8 mouse cellular contexts compared by ENCODE assay signal in the genomic region with DNA sequence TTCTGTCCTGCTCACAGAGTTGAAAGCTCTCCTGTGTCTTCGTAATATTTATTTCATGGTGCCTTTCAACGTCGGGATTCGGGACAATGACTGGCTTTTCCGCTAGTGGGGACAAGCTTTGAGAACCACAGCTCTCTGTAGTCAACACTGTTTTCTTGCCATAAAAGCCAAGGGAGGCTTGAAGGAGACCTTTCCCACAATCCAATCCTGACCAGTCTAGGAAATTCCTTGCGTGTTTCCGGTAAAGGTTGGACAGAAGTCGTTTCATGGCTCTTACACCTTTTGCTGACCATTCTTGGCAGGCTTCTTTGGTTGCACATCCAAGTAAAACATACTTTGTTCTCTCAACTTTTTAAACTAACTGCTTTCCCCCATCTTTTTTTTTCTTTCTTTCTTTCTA.
A peak's percentile ranks its signal among the peaks of the same experiment; 100 is the strongest.
DNase-seq lines count a peak whose midpoint lies in the region; ATAC-seq and TF ChIP-seq lines count a peak whose summit lies in the region.

No protein-coding gene starts in this region.

- no peaks in the 10 kb centered on the region for H3K9me3 ChIP-seq in E14TG2a.4 (ENCODE audit: low read length)
- no peaks in the 10 kb centered on the region for H3K9me3 ChIP-seq in hindbrain, embryonic 10.5 days
- no peaks in the 10 kb centered on the region for H3K9me3 ChIP-seq in liver, embryonic 15.5 days (replicated peaks)

- no peaks in the 10 kb centered on the region for H3K27me3 ChIP-seq in E14TG2a.4 (ENCODE audit: insufficient read depth, low read length)
- H3K27me3 ChIP-seq in hindbrain, embryonic 10.5 days (ENCODE audit: insufficient read depth, poor library complexity, severe bottlenecking), result peaks cover 5% of the 10 kb centered on the region; the same call in 1 of the 2 replicates
- peaks cover 24% of the 10 kb centered on the region for H3K27me3 ChIP-seq in liver, embryonic 15.5 days
- no peaks in the 10 kb centered on the region; the same call in 1 of the 2 replicates for H3K27me3 ChIP-seq in thymus, adult 2 months (ENCODE audit: control insufficient read depth, insufficient read depth, low read length)

- H3K4me2 ChIP-seq in liver, embryonic 15.5 days, result peak overlapping the region; percentile 93

- WGBS in hindbrain, embryonic 10.5 days, result 86% methylated on average over 8 of the region's 8 CpGs
- WGBS in liver, embryonic 15.5 days (ENCODE audit: insufficient replicate concordance), result 78% methylated on average over 8 of the region's 8 CpGs
- WGBS in thymus, adult 2 months, result 68% methylated on average over 8 of the region's 8 CpGs

- peaks cover 48% of the 10 kb centered on the region for H3K4me1 ChIP-seq in E14TG2a.4 (replicated peaks; ENCODE audit: low read depth, low read length)
- H3K4me1 ChIP-seq in hindbrain, embryonic 10.5 days (replicated peaks), result peaks cover 30% of the 10 kb centered on the region
- H3K4me1 ChIP-seq in liver, embryonic 15.5 days (replicated peaks), result peaks cover 36% of the 10 kb centered on the region
- peaks cover 11% of the 10 kb centered on the region for H3K4me1 ChIP-seq in thymus, adult 2 months (replicated peaks; ENCODE audit: control insufficient read depth, insufficient read depth, low read length)

- peak; percentile 23 for DNase-seq in cerebellum, adult 11-12 months
- no peak for DNase-seq in cerebellum, postnatal 4 days (ENCODE audit: low spot score in 2 of 2)
- DNase-seq in hindbrain, embryonic 10.5 days (ENCODE audit: low spot score), result no peak
- DNase-seq in thymus, adult 2 months, result no peak
- no peak for DNase-seq in embryo, embryonic 10.5 days (ENCODE audit: low spot score)

- H3K4me3 ChIP-seq in E14TG2a.4 (replicated peaks; ENCODE audit: low read length), result peak overlapping the region; percentile 93
- peak overlapping the region; percentile 89; the same call in 1 of the 2 replicates for H3K4me3 ChIP-seq in hindbrain, embryonic 10.5 days
- peak overlapping the region; percentile 74 for H3K4me3 ChIP-seq in liver, embryonic 15.5 days (replicated peaks)
- no peak overlapping the region for H3K4me3 ChIP-seq in thymus, adult 2 months (ENCODE audit: control insufficient read depth, insufficient read depth, low read length)

- no peak for TF ChIP-seq CTCF in E14TG2a.4 (conservative IDR thresholded peaks at IDR 0.05; ENCODE audit: low read length)
- no peak for TF ChIP-seq CTCF in thymus, adult 2 months (IDR thresholded peaks at IDR 0.05; ENCODE audit: borderline replicate concordance, control insufficient read depth, extremely low read depth, insufficient read depth, low read length, poor library complexity)

- no peak for ATAC-seq in liver, embryonic 15.5 days (ENCODE audit: insufficient read depth)
- ATAC-seq in megakaryocyte progenitor cell, adult 5-6 weeks (replicated peaks; ENCODE audit: poor library complexity), result no peak

- no peak for TF ChIP-seq POLR2A in thymus, adult 2 months (IDR thresholded peaks at IDR 0.05; ENCODE audit: control insufficient read depth, extremely low read depth, insufficient read depth, low read length, poor library complexity)

- 0 out of 2 replicates have a peak, but pooled peaks cover 3% of the 10 kb centered on the region for H3K36me3 ChIP-seq in E14TG2a.4 (ENCODE audit: insufficient read depth, low read length)
- no peaks in the 10 kb centered on the region for H3K36me3 ChIP-seq in hindbrain, embryonic 10.5 days
- H3K36me3 ChIP-seq in liver, embryonic 15.5 days (replicated peaks), result no peaks in the 10 kb centered on the region
- H3K36me3 ChIP-seq in thymus, adult 2 months (ENCODE audit: control insufficient read depth, insufficient read depth, low read length), result no peaks in the 10 kb centered on the region

- 0 out of 2 replicates have a peak overlapping the region, but pooled peaks have one; percentile 56 for H3K9ac ChIP-seq in liver, embryonic 15.5 days

- H3K27ac ChIP-seq in hindbrain, embryonic 10.5 days, result no peak overlapping the region
- H3K27ac ChIP-seq in liver, embryonic 15.5 days (replicated peaks), result peak overlapping the region; percentile 67; the same call in 1 of the 2 replicates
- H3K27ac ChIP-seq in thymus, adult 2 months (ENCODE audit: control insufficient read depth, insufficient read depth, low read length), result no peak overlapping the region; the same call in 1 of the 2 replicates
